Mouse (Mus musculus) forebrain, embryonic 14.5 days (tissue): ENCODE data around the gene Sypl. TPM values are rescaled to one million over a fixed set of nuclear protein-coding genes. Genes with fewer than 3 reads are reported as not detected.
A peak's percentile ranks its signal among the peaks of the same experiment; 100 is the strongest.

Source experiments
- ATAC-seq: fragments of 200-750 bp; cut with Nextera tagmentation; 2 replicates; pipeline ENCODE4 v1.8.0; 2017; ENCODE audit warnings: mild to moderate bottlenecking, moderate library complexity
- DNase-seq: peaks from one replicate; pipeline ENCODE4 v3.0.0-alpha.2; 2015; ENCODE audit warnings: low spot score
- H3K27ac ChIP-seq: fragments of 300-500 bp; sonication (generic); 2 replicates; pipeline ENCODE4 v1.5.1; 2014; ENCODE audit warnings: low read depth, mild to moderate bottlenecking, control low read depth, low read length, moderate library complexity
- H3K27me3 ChIP-seq: fragments of 300-500 bp; sonication (generic); replicated peaks from 2 replicates; pipeline ENCODE4 v1.6.1; 2014; ENCODE audit warnings: low read length, control low read depth, mixed read lengths; ENCODE audit not compliant: control insufficient read depth, insufficient read depth
- H3K36me3 ChIP-seq: fragments of 300-500 bp; sonication (generic); 2 replicates; pipeline ENCODE4 v1.6.1; 2014; ENCODE audit warnings: low read length, control low read depth; ENCODE audit not compliant: control insufficient read depth, insufficient read depth
- H3K4me1 ChIP-seq: fragments of 300-500 bp; sonication (generic); 2 replicates; pipeline ENCODE4 v1.6.1; 2014; ENCODE audit warnings: antibody characterized with exemption, low read length, control low read depth; ENCODE audit not compliant: control insufficient read depth, insufficient read depth
- H3K4me2 ChIP-seq: fragments of 300-500 bp; sonication (generic); 2 replicates; pipeline ENCODE4 v1.6.1; 2014; ENCODE audit warnings: mild to moderate bottlenecking, control low read depth, low read length
- H3K4me3 ChIP-seq: fragments of 300-500 bp; sonication (generic); 2 replicates; pipeline ENCODE4 v1.5.1; 2014; ENCODE audit warnings: low read depth, low read length, control low read depth
- H3K9ac ChIP-seq: fragments of 300-500 bp; sonication (generic); 2 replicates; pipeline ENCODE4 v1.6.1; 2014; ENCODE audit warnings: mild to moderate bottlenecking, low read length, control low read depth, moderate library complexity
- H3K9me3 ChIP-seq: fragments of 300-500 bp; sonication (generic); replicated peaks from 2 replicates; pipeline ENCODE4 v1.6.1; 2016; ENCODE audit warnings: low read length, control low read depth, mixed read lengths; ENCODE audit not compliant: control insufficient read depth
- WGBS: fragments of 180-500 bp; shearing (Covaris S2); extraction: QIAGEN DNeasy Blood & Tissue Kit; methylation state at CpG from one replicate; pipeline ENCODE4 v1.1.7; 2014; 5-methylcytosine and 5-hydroxymethylcytosine counted together
- polyA plus RNA-seq: library from polyadenylated mRNA; unstranded; fragments of >200 nt; fragmentation: Nextera tagmentation; extraction: Ambion mirVana; gene quantifications from 2 replicates; pipeline ENCODE4 v1.2.1, GENCODE M21; 2014

Gene Sypl
- polyA plus RNA-seq, 1 experiment from 2014 or later: 41.7 TPM

- H3K27ac ChIP-seq: no peak overlapping the region
- 85% methylated on average over 5 of the region's 5 CpGs for WGBS
- no peaks in the 10 kb centered on the region for H3K9me3 ChIP-seq
- no peak overlapping the region for H3K9ac ChIP-seq
- H3K36me3 ChIP-seq: no peaks in the 10 kb centered on the region
- no peak for DNase-seq
- no peaks in the 10 kb centered on the region for H3K4me1 ChIP-seq
- no peak overlapping the region for H3K4me2 ChIP-seq
- ATAC-seq: no peak
- H3K27me3 ChIP-seq: no peaks in the 10 kb centered on the region
- H3K4me3 ChIP-seq: no peak overlapping the region
Measured at GRCm38 (mm10) chr12:33005858-33006257, 52.2 kb downstream of the Sypl start.

GRCm38 (mm10) chr12:33007176-33007575 is 53.5 kb downstream of the Sypl start:
- Histone ChIP-seq H3K4me1 (no peaks in the 10 kb centered on the region), H3K4me2 (no peak overlapping the region), H3K9ac (no peak overlapping the region), H3K27ac (no peak overlapping the region), H3K27me3 (no peaks in the 10 kb centered on the region), H3K4me3 (no peak overlapping the region), H3K9me3 (no peaks in the 10 kb centered on the region), H3K36me3 (no peaks in the 10 kb centered on the region)
- 91% methylated on average over 2 of the region's 2 CpGs for WGBS
- no peak for DNase-seq
- no peak for ATAC-seq

GRCm38 (mm10) chr12:33008305-33009110 is 54.8 kb downstream of the Sypl start:
- no peaks in the 10 kb centered on the region for H3K9me3 ChIP-seq
- no peaks in the 10 kb centered on the region for H3K4me1 ChIP-seq
- H3K4me2 ChIP-seq: no peak overlapping the region
- WGBS: 50% methylated on average over 7 of the region's 7 CpGs
- ATAC-seq: no peak
- no peaks in the 10 kb centered on the region for H3K36me3 ChIP-seq
- H3K27me3 ChIP-seq: no peaks in the 10 kb centered on the region
- DNase-seq: no peak
- H3K27ac ChIP-seq: no peak overlapping the region
- no peak overlapping the region for H3K4me3 ChIP-seq
- no peak overlapping the region for H3K9ac ChIP-seq

- DNase-seq (no peak), ATAC-seq (no peak)
- no peak overlapping the region for H3K27ac ChIP-seq
- no peaks in the 10 kb centered on the region for H3K9me3 ChIP-seq
- no peak overlapping the region for H3K9ac ChIP-seq
- 86% methylated on average over 6 of the region's 6 CpGs for WGBS
- no peak overlapping the region for H3K4me3 ChIP-seq
- no peaks in the 10 kb centered on the region for H3K27me3 ChIP-seq
- H3K4me1 ChIP-seq: no peaks in the 10 kb centered on the region
- no peaks in the 10 kb centered on the region for H3K36me3 ChIP-seq
- H3K4me2 ChIP-seq: no peak overlapping the region
Measured at GRCm38 (mm10) chr12:33009206-33009966, 55.7 kb downstream of the Sypl start.

- ATAC-seq: no peak
- no peak overlapping the region for H3K9ac ChIP-seq
Measured at GRCm38 (mm10) chr12:33010026-33010425, 56.3 kb downstream of the Sypl start.

GRCm38 (mm10) chr12:33014050-33014796 is 60.5 kb downstream of the Sypl start:
- no peaks in the 10 kb centered on the region for H3K36me3 ChIP-seq
- no peaks in the 10 kb centered on the region for H3K27me3 ChIP-seq
- no peaks in the 10 kb centered on the region for H3K9me3 ChIP-seq
- H3K4me3 ChIP-seq: no peak overlapping the region
- H3K4me1 ChIP-seq: peaks cover 8% of the 10 kb centered on the region
- WGBS: 12% methylated on average over 7 of the region's 7 CpGs
- H3K4me2 ChIP-seq: no peak overlapping the region
- DNase-seq: peak; percentile 81
- peak; percentile 84 for ATAC-seq
- peak overlapping the region; percentile 85 for H3K27ac ChIP-seq
- no peak overlapping the region for H3K9ac ChIP-seq

More at GRCm38 (mm10) chr12:33010026-33010425, 56.3 kb downstream of the Sypl start:
- peak; percentile 29 for DNase-seq
- Histone ChIP-seq H3K4me2 (no peak overlapping the region), H3K4me1 (peaks cover 5% of the 10 kb centered on the region), H3K36me3 (no peaks in the 10 kb centered on the region), H3K27ac (no peak overlapping the region), H3K27me3 (no peaks in the 10 kb centered on the region), H3K4me3 (no peak overlapping the region), H3K9me3 (no peaks in the 10 kb centered on the region)
- 47% methylated on average over 3 of the region's 3 CpGs for WGBS

GRCm38 (mm10) chr12:33015103-33015502 is 61.4 kb downstream of the Sypl start:
- Histone ChIP-seq H3K36me3 (no peaks in the 10 kb centered on the region), H3K4me2 (no peak overlapping the region), H3K27me3 (no peaks in the 10 kb centered on the region), H3K27ac (peak overlapping the region; percentile 85), H3K9me3 (no peaks in the 10 kb centered on the region), H3K9ac (no peak overlapping the region), H3K4me1 (peaks cover 8% of the 10 kb centered on the region), H3K4me3 (no peak overlapping the region)
- DNase-seq: peak; percentile 22
- ATAC-seq: peak; percentile 18
- WGBS: 89% methylated on average over 1 of the region's 1 CpGs

- Histone ChIP-seq H3K36me3 (no peaks in the 10 kb centered on the region), H3K9me3 (no peaks in the 10 kb centered on the region), H3K9ac (no peak overlapping the region), H3K4me1 (peaks cover 8% of the 10 kb centered on the region), H3K4me2 (no peak overlapping the region), H3K27ac (no peak overlapping the region), H3K27me3 (no peaks in the 10 kb centered on the region), H3K4me3 (no peak overlapping the region)
- ATAC-seq (no peak), DNase-seq (no peak)
- WGBS: 77% methylated on average over 7 of the region's 7 CpGs
Measured at GRCm38 (mm10) chr12:33016824-33017705, 63.4 kb downstream of the Sypl start.
